Mouse (Mus musculus): ENCODE measurements around the gene Gm3159. TPM values are rescaled to one million over a fixed set of nuclear protein-coding genes. Genes with fewer than 3 reads are reported as not detected.
"Not testable (repeated sequence)": the region's sequence is repeated elsewhere in the genome, so short reads cannot be mapped to it uniquely, and the experiment has no call there.

Gene Gm3159
- not detected in 2 replicates for polyA plus RNA-seq (2015; fragmentation: Nextera tagmentation; extraction: Ambion mirVana)

DNA sequence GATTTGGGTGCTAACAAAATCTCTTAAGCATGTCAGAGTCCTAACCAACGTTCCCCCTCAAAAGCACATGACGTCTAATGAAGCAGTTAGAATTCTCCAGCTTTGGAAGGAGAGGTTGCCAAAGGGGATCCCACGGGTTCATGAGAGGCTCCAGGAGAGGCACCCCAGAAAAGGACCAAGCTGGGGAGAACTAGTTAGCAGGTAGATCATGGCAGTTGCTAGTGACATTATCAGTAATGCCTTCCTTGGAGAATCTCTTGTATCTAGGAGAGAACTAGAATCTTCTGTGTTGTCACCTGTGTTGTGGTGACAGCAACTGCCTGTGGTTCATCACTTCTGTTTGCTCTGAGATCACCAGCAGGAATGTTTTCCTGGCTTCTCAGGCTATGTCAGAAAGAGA, at the start of gene Gm3159:
Gene Gm3159 (plus strand): TSS at position 301 of the 400 bp plus-strand sequence.
- not testable (repeated sequence) for H3K4me1 ChIP-seq; H3K36me3 ChIP-seq (replicated peaks); H3K27ac ChIP-seq; H3K9ac ChIP-seq; H3K9me3 ChIP-seq; H3K27me3 ChIP-seq (replicated peaks); H3K4me3 ChIP-seq; ATAC-seq (replicated peaks); H3K4me2 ChIP-seq
- 53% methylated on average over 3 of the region's 3 CpGs for WGBS

DNA sequence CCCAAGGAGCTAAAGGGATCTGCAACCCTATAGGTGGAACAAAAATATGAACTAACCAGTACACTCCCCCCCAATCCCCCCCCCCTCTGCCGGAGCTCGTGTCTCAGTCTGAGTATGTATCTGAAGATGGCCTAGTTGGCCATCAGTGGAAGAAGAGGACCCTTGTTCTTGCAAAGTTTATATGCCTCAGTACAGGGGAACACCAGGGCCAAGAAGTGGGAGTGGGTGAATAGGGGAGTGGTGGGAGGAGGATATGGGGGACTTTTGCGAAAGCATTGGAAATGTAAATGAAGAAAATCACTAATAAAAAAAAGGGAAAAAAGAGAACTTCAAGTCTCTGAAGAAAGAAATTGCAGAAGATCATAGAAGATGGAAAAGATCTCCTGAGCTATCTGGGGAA, 28.3 kb upstream of the Gm3159 start:
- not testable (repeated sequence) for H3K9me3 ChIP-seq; H3K27me3 ChIP-seq (replicated peaks)
- 96% methylated on average over 3 of the region's 3 CpGs for WGBS

DNA sequence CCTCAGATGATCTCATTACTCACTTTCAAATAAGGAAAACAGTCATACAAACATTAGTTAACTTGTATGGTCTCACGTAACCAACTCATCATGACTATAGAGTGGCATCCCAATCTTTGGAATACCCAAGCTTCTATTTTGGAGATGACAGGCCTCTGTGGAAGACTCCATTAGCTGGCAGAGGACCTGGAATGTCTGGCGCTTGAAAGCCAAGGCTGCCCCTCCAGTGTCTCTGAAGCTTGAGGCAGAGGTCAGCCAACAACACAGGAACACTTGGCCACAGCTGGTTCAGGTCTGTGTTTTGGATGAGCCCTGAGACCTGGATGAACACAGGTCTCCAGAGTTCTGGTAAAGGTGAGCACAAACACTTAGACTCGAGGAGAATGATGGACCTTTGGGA, 27.6 kb upstream of the Gm3159 start:
- not testable (repeated sequence) for H3K4me2 ChIP-seq; H3K4me3 ChIP-seq; H3K27me3 ChIP-seq (replicated peaks); ATAC-seq (replicated peaks); H3K27ac ChIP-seq; H3K9ac ChIP-seq; H3K36me3 ChIP-seq (replicated peaks); H3K9me3 ChIP-seq; H3K4me1 ChIP-seq
- WGBS = 80% methylated on average over 3 of the region's 3 CpGs

More for the DNA sequence above, 28.3 kb upstream of the Gm3159 start:
- not testable (repeated sequence) for ATAC-seq (replicated peaks); H3K4me2 ChIP-seq; H3K4me3 ChIP-seq; H3K9ac ChIP-seq; H3K4me1 ChIP-seq; H3K27ac ChIP-seq; H3K36me3 ChIP-seq (replicated peaks)

- H3K27me3 ChIP-seq (replicated peaks); H3K27ac ChIP-seq; H3K9ac ChIP-seq; H3K4me1 ChIP-seq; ATAC-seq (replicated peaks); H3K4me3 ChIP-seq; H3K4me2 ChIP-seq; H3K9me3 ChIP-seq; H3K36me3 ChIP-seq (replicated peaks): not testable (repeated sequence)
Measured at GRCm38 (mm10) chr14:4377871-4378270, 19.5 kb upstream of the Gm3159 start.

DNA sequence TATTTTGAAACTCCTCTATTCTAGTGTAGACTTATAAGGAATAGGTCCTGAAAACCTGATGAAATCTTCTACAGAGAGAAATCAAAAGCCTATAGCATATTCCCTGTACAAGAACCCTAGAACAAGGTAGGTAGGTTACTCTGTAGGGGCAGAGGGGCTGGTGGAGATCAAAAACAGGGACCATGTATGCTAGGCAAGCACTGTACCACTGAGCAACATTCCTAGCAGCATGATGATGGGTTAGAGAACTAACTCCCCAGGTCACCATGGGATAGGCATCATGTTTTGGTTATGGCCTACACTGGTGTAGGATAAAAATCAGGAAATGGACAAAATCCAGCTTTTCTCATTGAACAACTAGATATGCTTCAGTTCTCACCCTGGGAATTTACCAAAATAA, 11.7 kb upstream of the Gm3159 start:
- ATAC-seq (replicated peaks); H3K4me3 ChIP-seq; H3K27me3 ChIP-seq (replicated peaks); H3K9ac ChIP-seq; H3K9me3 ChIP-seq; H3K4me2 ChIP-seq; H3K4me1 ChIP-seq; H3K27ac ChIP-seq; H3K36me3 ChIP-seq (replicated peaks): not testable (repeated sequence)

DNA sequence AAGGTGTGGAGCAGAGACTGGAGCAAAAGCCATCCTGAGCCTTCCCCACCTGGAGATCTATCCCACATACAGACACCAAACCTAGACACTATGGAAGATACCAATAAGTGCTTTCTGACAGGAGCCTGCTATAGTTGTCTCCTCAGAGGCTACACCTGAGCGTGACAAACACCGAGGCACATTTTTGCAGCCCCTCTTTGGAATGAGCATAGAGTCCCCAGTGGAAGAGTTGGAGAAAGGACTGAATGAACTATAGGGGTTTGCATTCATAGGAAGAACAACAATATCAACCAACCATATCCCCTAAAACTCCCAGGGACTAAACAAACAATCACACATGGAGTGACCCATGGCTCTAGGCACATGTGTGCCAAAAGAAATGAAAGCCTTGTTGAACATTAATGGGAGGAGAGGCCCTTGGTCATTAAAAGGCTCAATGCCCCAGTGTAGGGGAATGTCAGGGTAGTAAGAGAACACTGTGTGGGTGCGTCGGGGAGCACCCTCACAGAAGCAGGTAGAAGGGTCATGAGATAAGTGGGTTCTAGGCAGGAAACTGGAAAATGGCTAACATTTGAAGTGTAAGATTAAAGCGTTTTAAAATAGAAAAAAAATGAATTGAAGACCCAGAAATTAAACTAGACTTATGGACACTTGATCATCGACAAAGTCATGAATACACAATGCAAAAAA, 4.3 kb upstream of the Gm3159 start:
- H3K4me3 ChIP-seq; ATAC-seq (replicated peaks); H3K9ac ChIP-seq; H3K4me1 ChIP-seq; H3K27ac ChIP-seq; H3K9me3 ChIP-seq; H3K36me3 ChIP-seq (replicated peaks); H3K4me2 ChIP-seq; H3K27me3 ChIP-seq (replicated peaks): not testable (repeated sequence)
- 87% methylated on average over 4 of the region's 6 CpGs for whole genome bisulfite sequencing

DNA sequence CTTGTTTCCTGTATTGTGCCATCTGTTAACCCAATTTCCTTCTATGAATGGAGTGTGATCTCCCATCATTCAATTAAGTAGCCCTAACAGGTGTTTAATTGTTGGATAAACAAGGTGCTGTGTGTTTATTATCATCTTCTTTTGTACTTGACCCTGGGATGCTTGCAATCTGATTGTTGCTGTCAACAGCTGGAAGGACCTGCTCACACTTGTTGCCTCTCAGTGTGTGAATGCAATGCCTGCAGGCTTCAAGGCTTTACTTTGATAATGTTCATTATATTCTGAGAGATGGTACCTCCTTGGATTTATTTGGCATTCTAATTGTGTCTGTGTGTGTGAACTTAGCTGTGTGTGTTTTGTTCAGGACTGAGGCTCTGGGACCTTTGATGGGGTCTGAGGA, 1.3 kb downstream of the Gm3159 start:
- not testable (repeated sequence) for ATAC-seq (replicated peaks); H3K36me3 ChIP-seq (replicated peaks); H3K27ac ChIP-seq; H3K9ac ChIP-seq; H3K4me3 ChIP-seq; H3K4me1 ChIP-seq; H3K9me3 ChIP-seq; H3K27me3 ChIP-seq (replicated peaks); H3K4me2 ChIP-seq

DNA sequence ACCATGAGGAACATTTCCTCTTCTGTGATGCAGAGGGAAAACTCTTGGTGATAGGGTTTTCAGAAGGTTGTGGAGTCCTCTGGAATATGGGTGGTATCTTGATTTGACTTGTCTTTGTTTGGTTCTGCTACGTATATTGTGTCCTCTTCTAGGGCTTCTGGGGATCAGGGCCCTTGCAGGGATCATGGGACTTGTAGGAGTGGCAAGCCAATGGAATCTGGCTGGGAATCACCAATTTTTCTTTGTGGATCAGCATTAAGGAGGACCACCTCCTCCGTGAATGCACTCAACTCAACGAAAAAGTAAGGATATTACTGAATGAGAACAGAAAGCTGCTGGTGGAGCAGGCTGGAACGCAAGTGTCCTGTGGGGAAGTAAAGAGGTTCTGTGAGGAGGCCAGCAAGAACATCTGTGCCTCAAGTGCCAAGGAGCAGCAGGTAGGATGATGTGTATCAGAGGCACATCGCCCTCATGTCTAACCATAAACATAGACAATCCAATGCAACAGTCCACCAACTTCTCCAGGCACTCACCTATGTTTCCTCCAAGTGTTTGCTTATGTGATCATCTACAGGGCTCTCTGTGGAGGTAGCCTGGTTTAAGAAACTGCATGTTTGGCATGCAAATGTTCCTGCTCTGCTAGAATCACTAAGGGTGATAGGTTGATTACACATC, 2.9 kb downstream of the Gm3159 start:
- not testable (repeated sequence) for H3K27me3 ChIP-seq (replicated peaks); H3K27ac ChIP-seq; H3K4me1 ChIP-seq; H3K4me2 ChIP-seq; H3K4me3 ChIP-seq; ATAC-seq (replicated peaks); H3K9me3 ChIP-seq; H3K9ac ChIP-seq; H3K36me3 ChIP-seq (replicated peaks)
- 95% methylated on average over 5 of the region's 5 CpGs for WGBS

DNA sequence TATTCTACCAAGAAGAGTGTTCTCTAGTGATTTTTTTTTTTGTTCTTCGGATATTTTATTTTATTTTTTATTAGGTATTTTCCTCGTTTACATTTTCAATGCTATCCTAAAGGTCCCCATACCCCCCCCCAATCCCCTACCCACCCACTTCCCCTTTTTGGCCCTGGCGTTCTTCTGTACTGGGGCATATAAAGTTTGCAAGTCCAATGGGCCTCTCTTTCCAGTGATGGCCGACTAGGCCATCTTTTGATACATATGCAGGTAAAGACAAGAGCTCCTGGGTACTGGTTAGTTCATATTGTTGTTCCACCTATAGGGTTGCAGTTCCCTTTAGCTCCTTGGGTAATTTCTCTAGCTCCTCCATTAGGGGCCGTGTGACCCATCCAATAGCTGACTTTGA, 3.9 kb downstream of the Gm3159 start:
- not testable (repeated sequence) for H3K4me2 ChIP-seq; H3K36me3 ChIP-seq (replicated peaks); H3K9me3 ChIP-seq; H3K9ac ChIP-seq; H3K27ac ChIP-seq; H3K27me3 ChIP-seq (replicated peaks); H3K4me3 ChIP-seq; ATAC-seq (replicated peaks); H3K4me1 ChIP-seq
- WGBS = 82% methylated on average over 5 of the region's 5 CpGs

- H3K27ac ChIP-seq; ATAC-seq (replicated peaks); H3K9ac ChIP-seq; H3K4me1 ChIP-seq; H3K9me3 ChIP-seq; H3K36me3 ChIP-seq (replicated peaks); H3K4me2 ChIP-seq; H3K4me3 ChIP-seq; H3K27me3 ChIP-seq (replicated peaks): not testable (repeated sequence)
Measured at GRCm38 (mm10) chr14:4403840-4404239, 6.5 kb downstream of the Gm3159 start.

- not testable (repeated sequence) for H3K4me3 ChIP-seq; ATAC-seq (replicated peaks); H3K4me1 ChIP-seq; H3K9me3 ChIP-seq; H3K9ac ChIP-seq; H3K4me2 ChIP-seq; H3K36me3 ChIP-seq (replicated peaks); H3K27ac ChIP-seq; H3K27me3 ChIP-seq (replicated peaks)
- WGBS = 57% methylated on average over 1 of the region's 1 CpGs
Measured at GRCm38 (mm10) chr14:4409939-4410338, 12.6 kb downstream of the Gm3159 start.

- H3K9me3 ChIP-seq; H3K36me3 ChIP-seq (replicated peaks); H3K27me3 ChIP-seq (replicated peaks); H3K4me1 ChIP-seq; H3K27ac ChIP-seq: not testable (repeated sequence)
- Histone ChIP-seq H3K4me2 (peak within 1 kb of the TSS; percentile 58), H3K9ac (peak within 1 kb of the TSS; percentile 60), H3K4me3 (peak within 1 kb of the TSS; percentile 51)
- peak; percentile 83 for ATAC-seq (replicated peaks)
- 1% methylated on average over 44 of the region's 59 CpGs for WGBS
Measured at GRCm38 (mm10) chr14:4414965-4415835, 17.9 kb downstream of the Gm3159 start, which contains the start of gene Gm3164. TSS of gene Gm3164 (plus strand) at chr14:4415448.
